Mouse (Mus musculus) spleen, postnatal 0 days (tissue): ENCODE data around the gene Smagp. TPM values are rescaled to one million over a fixed set of nuclear protein-coding genes. Genes with fewer than 3 reads are reported as not detected.

ENCODE experiments used
- polyA plus RNA-seq: library from polyadenylated mRNA; unstranded; fragments of >200 nt; fragmentation: Nextera tagmentation; extraction: Ambion mirVana; gene quantifications from 2 replicates; pipeline ENCODE4 v1.2.1, GENCODE M21; 2015

Gene Smagp
- polyA plus RNA-seq: 9.4 and 13.4 TPM in 2 replicates

DNA sequence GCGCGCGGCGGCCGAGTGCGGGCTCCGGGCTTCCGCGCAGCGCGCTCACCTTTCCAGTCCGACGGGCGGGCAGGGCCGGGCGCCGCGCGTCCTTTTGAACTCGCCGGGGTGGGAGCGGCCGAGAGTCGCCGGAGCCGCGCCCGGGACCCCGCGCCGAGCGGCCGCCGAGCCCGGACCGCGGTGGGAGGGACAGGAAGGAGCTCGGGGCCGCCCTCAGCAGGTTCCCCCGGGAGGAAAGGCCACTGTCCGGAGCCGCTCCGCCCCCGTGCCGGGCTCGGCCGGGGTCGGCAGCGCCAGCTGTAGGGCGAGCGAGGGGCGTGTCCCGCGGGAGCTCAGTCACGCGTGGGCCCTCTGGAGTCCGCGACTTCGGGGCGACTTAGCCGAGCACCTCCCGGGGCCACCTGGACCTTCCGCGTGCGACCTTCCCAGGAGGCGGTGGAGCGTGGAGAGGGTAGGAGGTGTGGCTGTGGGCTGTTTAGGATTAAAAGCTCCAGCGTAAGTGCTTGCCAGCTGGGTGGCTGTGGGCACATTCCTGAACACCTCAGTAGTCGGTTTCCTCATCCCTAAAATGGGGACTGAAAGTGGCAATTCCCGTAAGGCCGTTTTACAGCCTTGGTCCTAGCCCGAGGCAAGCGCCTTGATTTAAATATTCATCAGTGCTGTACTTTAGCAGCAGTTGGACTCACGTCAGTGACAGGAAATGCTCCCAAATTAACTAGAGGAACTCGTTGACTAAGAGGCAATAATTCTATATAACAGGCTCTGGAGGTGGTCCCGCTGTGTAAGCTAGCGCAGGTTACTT lies at the start of gene Smagp:
Gene Smagp, minus strand, starts transcription at position 241 of the 802 bp plus-strand sequence.

DNA sequence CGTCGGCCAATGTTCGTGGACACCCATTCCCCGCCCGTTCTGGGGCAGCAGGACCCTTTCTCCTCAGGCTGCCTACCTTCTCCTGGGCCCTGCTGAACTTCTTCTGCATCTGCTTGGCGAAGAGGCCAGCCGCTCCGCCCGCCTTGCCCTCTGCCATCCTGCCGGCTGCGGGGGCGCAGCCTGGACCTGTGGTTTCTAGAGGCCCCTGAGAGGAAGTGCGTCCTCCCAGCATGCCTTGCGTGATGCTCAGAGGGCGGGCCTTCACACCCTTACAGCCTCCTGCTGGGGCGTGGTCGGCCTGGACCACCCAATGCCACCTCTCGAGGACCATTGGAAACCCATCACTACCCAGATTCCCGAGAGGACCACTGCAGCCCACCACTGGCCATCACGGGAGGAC lies 32.6 kb upstream of the Smagp start, which contains the start of gene Bin2:
Gene Bin2, minus strand, starts transcription at position 217 of the 400 bp plus-strand sequence.

DNA sequence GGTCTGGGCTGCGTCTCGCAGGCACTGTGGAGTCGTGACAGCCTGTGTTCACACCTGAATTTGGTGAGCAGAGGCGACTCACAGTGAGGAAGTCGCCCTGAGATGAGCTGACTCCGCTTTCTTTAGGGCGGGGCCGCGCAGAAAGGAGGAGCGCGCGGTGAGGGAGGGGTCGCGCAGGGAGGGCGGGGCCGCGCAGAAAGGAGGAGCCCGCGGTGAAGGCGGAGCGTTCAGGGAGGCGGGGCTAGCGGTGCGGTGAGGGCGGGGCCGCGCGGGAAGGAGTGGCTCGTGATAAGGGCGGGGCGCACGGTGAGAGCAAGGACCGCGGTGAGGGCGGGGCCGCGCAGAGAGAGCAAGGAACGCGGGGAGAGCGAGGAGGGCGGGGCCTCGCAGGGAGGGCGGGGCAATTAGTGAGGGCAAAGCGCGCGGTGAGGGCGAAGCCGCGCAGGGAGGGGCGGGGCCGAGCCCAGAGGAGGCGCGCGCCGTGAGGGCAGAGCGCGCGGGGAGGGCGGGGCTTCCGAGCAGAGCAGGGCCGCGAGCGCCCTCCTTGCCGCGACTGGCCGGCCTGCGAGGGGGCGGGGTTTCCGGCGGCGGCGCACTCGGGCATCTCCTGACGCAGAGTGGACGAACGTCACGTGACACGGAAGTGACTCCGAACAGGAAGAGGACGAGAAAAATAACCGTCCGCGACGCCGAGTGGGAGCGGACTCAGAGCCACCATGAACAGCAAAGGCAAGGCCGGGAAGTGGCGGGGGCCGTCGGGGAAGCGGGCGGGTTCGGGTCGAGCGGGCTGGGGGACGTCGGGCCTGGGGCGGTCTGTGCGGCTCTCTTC lies 21.5 kb downstream of the Smagp start, which contains the start of gene Dazap2:
Gene Dazap2, plus strand, starts transcription at position 354 of the 829 bp plus-strand sequence.

DNA sequence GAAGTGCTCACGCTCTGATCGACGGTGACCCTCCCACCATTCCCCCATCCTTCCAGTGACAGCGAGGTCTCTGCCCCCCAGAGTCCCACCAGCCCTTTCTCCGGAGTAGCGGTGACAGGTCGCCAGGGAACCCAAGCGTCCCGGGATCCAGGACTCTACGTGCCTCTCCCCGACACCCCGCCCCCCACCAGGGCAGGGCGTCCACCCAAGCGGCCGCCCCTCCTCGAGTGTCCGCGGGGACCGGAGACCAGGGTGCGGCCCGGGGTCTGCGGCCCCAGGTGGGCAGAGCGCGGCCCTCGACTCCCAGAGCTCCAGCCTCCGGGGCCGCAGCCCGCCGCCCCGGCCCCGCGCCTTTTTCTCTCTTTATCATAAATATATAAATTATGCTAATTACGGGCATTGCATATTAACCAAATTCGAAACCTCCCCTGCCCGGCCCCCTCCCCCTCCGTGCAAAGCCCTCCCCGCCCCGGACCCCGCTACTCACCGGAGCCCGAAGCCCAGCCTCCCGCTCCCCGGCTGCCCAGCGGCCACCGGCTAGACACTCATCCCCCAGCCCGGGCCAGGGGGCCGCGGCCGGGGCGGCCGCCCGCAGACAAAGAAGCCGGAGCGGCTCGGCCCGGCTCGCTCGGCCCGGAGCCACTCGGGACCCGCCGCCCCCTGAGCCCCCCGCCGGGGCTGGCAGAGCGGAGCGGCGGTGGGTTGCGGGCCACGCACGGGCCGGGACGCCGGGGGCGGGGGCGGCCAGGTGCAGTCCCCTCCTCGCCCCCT lies 37.3 kb downstream of the Smagp start, which contains the start of gene Pou6f1:
Gene Pou6f1, minus strand, starts transcription at position 709 of the 771 bp plus-strand sequence.

Other genes starting within 250 kb of the Smagp start
- 0.07 TPM in 1 of 2 replicates, not detected in the other for gene Gm5475, start 214.8 kb downstream of the Smagp start, polyA plus RNA-seq
- gene Slc11a2, start 211.9 kb downstream of the Smagp start, polyA plus RNA-seq: 35.7 and 43.1 TPM in 2 replicates
- gene Letmd1, start 167.9 kb downstream of the Smagp start, polyA plus RNA-seq: 10.5 and 11.1 TPM in 2 replicates
- 1.6 and 1.7 TPM in 2 replicates for gene Csrnp2, start 141.5 kb downstream of the Smagp start, polyA plus RNA-seq
- 8.3 and 9.8 TPM in 2 replicates for gene Tfcp2, start 84.9 kb downstream of the Smagp start, polyA plus RNA-seq
- gene Pou6f1, start 37.0 kb downstream of the Smagp start, polyA plus RNA-seq: 2.7 and 3.5 TPM in 2 replicates
- 239 and 249 TPM in 2 replicates for gene Dazap2, start 21.6 kb downstream of the Smagp start, polyA plus RNA-seq
- gene Bin2, start 32.6 kb upstream of the Smagp start, polyA plus RNA-seq: 18.3 and 24.0 TPM in 2 replicates
- 84.9 and 106 TPM in 2 replicates for gene Cela1, start 51.0 kb upstream of the Smagp start, polyA plus RNA-seq
- gene Galnt6, start 92.4 kb upstream of the Smagp start, polyA plus RNA-seq: 1.9 and 2.9 TPM in 2 replicates
- gene Slc4a8, start 124.8 kb upstream of the Smagp start, polyA plus RNA-seq: 1.2 and 1.4 TPM in 2 replicates
- gene Scn8a, start 232.9 kb upstream of the Smagp start, polyA plus RNA-seq: 3.5 and 4.2 TPM in 2 replicates